Mouse (Mus musculus): ENCODE measurements at regions not wholly inside any gene's neighbourhood (a gene's known extent, or its start where the extent isn't known, plus 50 kb on each side); places are given as distances from the start of the nearest gene placed in this dataset.
A peak's percentile ranks its signal among the peaks of the same experiment; 100 is the strongest.

GRCm38 (mm10) chr3:128429706-128430105 lies 533.6 kb upstream of the Fam241a start:
- no peak for DNase-seq (ENCODE audit: low spot score in 2 of 2)

- DNase-seq (ENCODE audit: low spot score in 2 of 2) = no peak
Observed at GRCm38 (mm10) chr3:128415568-128415967, 519.4 kb upstream of the Fam241a start.

- no peak for DNase-seq (ENCODE audit: low spot score in 2 of 2)
Observed at GRCm38 (mm10) chr3:128413481-128413880, 517.4 kb upstream of the Fam241a start.

- no peak for DNase-seq (ENCODE audit: low spot score in 2 of 2)
Observed at GRCm38 (mm10) chr3:128412157-128412556, 516.0 kb upstream of the Fam241a start.

- no peak for DNase-seq (ENCODE audit: low spot score in 2 of 2)
Observed at GRCm38 (mm10) chr3:128394805-128395204, 498.7 kb upstream of the Fam241a start.

- DNase-seq (ENCODE audit: low spot score in 2 of 2) = no peak
Observed at GRCm38 (mm10) chr3:128380579-128380978, 484.5 kb upstream of the Fam241a start.

- no peak for DNase-seq (ENCODE audit: low spot score in 2 of 2)
Observed at GRCm38 (mm10) chr3:128369521-128370127, 473.5 kb upstream of the Fam241a start.

- DNase-seq (ENCODE audit: low spot score in 2 of 2) = no peak
Observed at GRCm38 (mm10) chr3:128362310-128362709, 466.2 kb upstream of the Fam241a start.

GRCm38 (mm10) chr3:128349123-128349522 lies 453.0 kb upstream of the Fam241a start:
- DNase-seq (ENCODE audit: low spot score in 2 of 2) = peak in 1 of 2 experiments; percentile 17

GRCm38 (mm10) chr3:128347782-128348574 lies 451.9 kb upstream of the Fam241a start:
- DNase-seq (ENCODE audit: low spot score in 2 of 2) = no peak

- no peak for DNase-seq (ENCODE audit: low spot score in 2 of 2)
Observed at GRCm38 (mm10) chr3:128337508-128337907, 441.4 kb upstream of the Fam241a start.

- peak; percentile 22 to 63 for DNase-seq (ENCODE audit: low spot score in 2 of 2)
Observed at GRCm38 (mm10) chr3:128337031-128337430, 440.9 kb upstream of the Fam241a start.

- DNase-seq (ENCODE audit: low spot score in 2 of 2) = no peak
Observed at GRCm38 (mm10) chr3:128327677-128328076, 431.6 kb upstream of the Fam241a start.

- no peak for DNase-seq (ENCODE audit: low spot score in 2 of 2)
Observed at GRCm38 (mm10) chr3:128301312-128301711, 405.2 kb upstream of the Fam241a start.

- no peak for DNase-seq (ENCODE audit: low spot score in 2 of 2)
Observed at GRCm38 (mm10) chr3:128298110-128298509, 402.0 kb upstream of the Fam241a start.

GRCm38 (mm10) chr3:128287846-128288245 lies 391.7 kb upstream of the Fam241a start:
- no peak for DNase-seq (ENCODE audit: low spot score in 2 of 2)

- DNase-seq (ENCODE audit: low spot score in 2 of 2) = no peak
Observed at GRCm38 (mm10) chr3:128285214-128285613, 389.1 kb upstream of the Fam241a start.

- no peak for DNase-seq (ENCODE audit: low spot score in 2 of 2)
Observed at GRCm38 (mm10) chr3:128280626-128281025, 384.5 kb upstream of the Fam241a start.

- DNase-seq (ENCODE audit: low spot score in 2 of 2) = no peak
Observed at GRCm38 (mm10) chr3:128270576-128270975, 374.5 kb upstream of the Fam241a start.

- no peak for DNase-seq (ENCODE audit: low spot score in 2 of 2)
Observed at GRCm38 (mm10) chr3:128261208-128261607, 365.1 kb upstream of the Fam241a start.

GRCm38 (mm10) chr3:128247816-128248215 lies 351.7 kb upstream of the Fam241a start:
- no peak for DNase-seq (ENCODE audit: low spot score in 2 of 2)

GRCm38 (mm10) chr3:128239813-128240421 lies 343.8 kb upstream of the Fam241a start:
- no peak for DNase-seq (ENCODE audit: low spot score in 2 of 2)

All from gastrocnemius, postnatal 4 days (tissue).